In the genomic region with DNA sequence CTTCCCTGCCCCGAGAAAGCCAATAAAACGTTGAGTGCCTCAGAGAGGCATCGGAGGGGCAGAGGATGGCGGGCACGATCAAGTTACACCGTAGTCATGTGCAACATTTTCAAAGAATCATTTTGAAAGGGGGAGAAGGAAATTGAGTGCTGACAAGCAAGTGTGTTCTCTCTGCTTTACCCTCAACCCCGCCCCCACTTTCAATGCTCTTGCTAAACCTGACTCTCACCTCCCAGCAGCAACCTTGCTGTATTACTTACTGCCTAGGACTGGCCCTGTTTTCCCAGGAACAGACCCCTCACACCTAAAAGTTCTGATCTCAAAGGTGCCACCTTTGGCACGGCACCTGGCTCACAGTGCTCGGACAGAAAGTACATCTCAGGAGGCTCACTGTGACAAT, we compare ENCODE assay signal across 27 mouse cellular contexts.
DNase-seq lines count a peak whose midpoint lies in the region; ATAC-seq and TF ChIP-seq lines count a peak whose summit lies in the region.
"Had no signal": no experiment of that assay in that cellular context is flagged by ENCODE, and none has a peak within 500 bp of the region (broad histone marks: within the 10 kb centered on the region; RNA-seq: fewer than 3 reads in every experiment).

No protein-coding gene starts in this region.

- no peaks in the 10 kb centered on the region for H3K9me3 ChIP-seq in limb, embryonic 11.5 days (ENCODE audit: control insufficient read depth, low read length)
- no peaks in the 10 kb centered on the region for H3K9me3 ChIP-seq in limb, embryonic 10.5 days (replicated peaks)
- H3K9me3 ChIP-seq in embryonic facial prominence, embryonic 10.5 days, result no peaks in the 10 kb centered on the region
- H3K9me3 ChIP-seq: embryonic facial prominence, embryonic 13.5 days; hindbrain, embryonic 10.5 days; hindbrain, embryonic 15.5 days; limb, embryonic 12.5 days; lung, embryonic 15.5 days; midbrain, embryonic 10.5 days; neural tube, embryonic 12.5 days had no signal

- H3K4me1 ChIP-seq in limb, embryonic 11.5 days (ENCODE audit: control insufficient read depth, insufficient read depth, low read length), result peaks cover 10% of the 10 kb centered on the region
- peaks cover 22% of the 10 kb centered on the region for H3K4me1 ChIP-seq in limb, embryonic 10.5 days
- H3K4me1 ChIP-seq in embryonic facial prominence, embryonic 10.5 days, result peaks cover 23% of the 10 kb centered on the region
- H3K4me1 ChIP-seq: hindbrain, embryonic 15.5 days; midbrain, embryonic 10.5 days had no signal

- 40% methylated on average over 9 of the region's 9 CpGs for WGBS in limb, embryonic 11.5 days
- WGBS in limb, embryonic 10.5 days, result 45% methylated on average over 9 of the region's 9 CpGs
- WGBS in embryonic facial prominence, embryonic 10.5 days, result 73% methylated on average over 9 of the region's 9 CpGs

- ATAC-seq in limb, embryonic 11.5 days (ENCODE audit: insufficient number of reproducible peaks, low FRiP score, low TSS enrichment, low read depth), result peak; percentile 44; the same call in 1 of the 2 replicates
- no peak for ATAC-seq in erythroblast, adult 5-6 weeks (replicated peaks; ENCODE audit: low FRiP score, poor library complexity, severe bottlenecking)
- ATAC-seq: activated CD4-positive, CD25-positive, alpha-beta regulatory T cell, adult 4 months; forebrain, embryonic 16.5 days; midbrain, embryonic 16.5 days had no signal

- intact Hi-C loops in gastrocnemius, adult 2 months (cut with DNase I), result no loop called here
- intact Hi-C loops in gastrocnemius, postnatal 14 days (cut with DNase I; ENCODE audit: low total_unique reads), result no loop called here

- no peak overlapping the region for H3K4me3 ChIP-seq in gastrocnemius, adult 2 months
- H3K4me3 ChIP-seq in limb, embryonic 11.5 days (ENCODE audit: low read depth, low read length), result no peak overlapping the region
- no peak overlapping the region for H3K4me3 ChIP-seq in limb, embryonic 10.5 days
- no peak overlapping the region for H3K4me3 ChIP-seq in embryonic facial prominence, embryonic 10.5 days
- H3K4me3 ChIP-seq: embryonic facial prominence, embryonic 13.5 days; erythroblast, embryonic 14.5 days; hindbrain, embryonic 10.5 days; hindbrain, embryonic 15.5 days; limb, embryonic 12.5 days; lung, embryonic 15.5 days; midbrain, embryonic 10.5 days; neural tube, embryonic 12.5 days had no signal

- no peaks in the 10 kb centered on the region for H3K36me3 ChIP-seq in limb, embryonic 11.5 days (ENCODE audit: control insufficient read depth, insufficient read depth, low read length)
- H3K36me3 ChIP-seq in limb, embryonic 10.5 days, result no peaks in the 10 kb centered on the region
- H3K36me3 ChIP-seq in embryonic facial prominence, embryonic 10.5 days (replicated peaks), result no peaks in the 10 kb centered on the region
- H3K36me3 ChIP-seq: embryonic facial prominence, embryonic 13.5 days; hindbrain, embryonic 10.5 days; hindbrain, embryonic 15.5 days; limb, embryonic 12.5 days; lung, embryonic 15.5 days; midbrain, embryonic 10.5 days; neural tube, embryonic 12.5 days had no signal

- no peaks in the 10 kb centered on the region for H3K27me3 ChIP-seq in limb, embryonic 11.5 days (ENCODE audit: control insufficient read depth, insufficient read depth, low read length)
- H3K27me3 ChIP-seq in limb, embryonic 10.5 days (ENCODE audit: low read depth, poor library complexity, severe bottlenecking), result no peaks in the 10 kb centered on the region
- H3K27me3 ChIP-seq in embryonic facial prominence, embryonic 10.5 days (replicated peaks; ENCODE audit: low read depth, poor library complexity, severe bottlenecking), result no peaks in the 10 kb centered on the region
- H3K27me3 ChIP-seq: embryonic facial prominence, embryonic 13.5 days; hindbrain, embryonic 15.5 days; limb, embryonic 12.5 days; lung, embryonic 15.5 days; neural tube, embryonic 12.5 days had no signal

- DNase-seq in gastrocnemius, adult 2 months, result no peak
- DNase-seq in gastrocnemius, postnatal 14 days, result no peak
- no peak for DNase-seq in limb, embryonic 11.5 days (ENCODE audit: low spot score)
- DNase-seq in limb, embryonic 10.5 days (ENCODE audit: low spot score), result no peak
- DNase-seq in induced T-regulatory cell, adult 2 months (ENCODE audit: low read depth), result peak; percentile 73
- peak; percentile 32 to 52 for DNase-seq in thymus, postnatal 36 days
- DNase-seq in embryonic facial prominence, embryonic 10.5 days (ENCODE audit: low spot score), result no peak
- DNase-seq: adrenal gland, adult 2 months; cerebellum, adult 9-10 months; embryo, embryonic 11 days; gastrocnemius, postnatal 10 days; heart, postnatal 14 days; kidney, postnatal 4 days; right cerebral cortex, adult 18-20 months had no signal

- no peak overlapping the region for H3K9ac ChIP-seq in limb, embryonic 11.5 days (ENCODE audit: low read length)
- H3K9ac ChIP-seq: embryonic facial prominence, embryonic 13.5 days; hindbrain, embryonic 15.5 days; limb, embryonic 12.5 days; lung, embryonic 15.5 days; neural tube, embryonic 12.5 days had no signal

- TF ChIP-seq CTCF in gastrocnemius, adult 2 months (IDR thresholded peaks at IDR 0.05), result no peak

- H3K4me2 ChIP-seq in limb, embryonic 11.5 days (ENCODE audit: low read depth, severe bottlenecking), result no peak overlapping the region
- H3K4me2 ChIP-seq: embryonic facial prominence, embryonic 13.5 days; hindbrain, embryonic 15.5 days; limb, embryonic 12.5 days; liver, embryonic 11.5 days; lung, embryonic 15.5 days; neural tube, embryonic 12.5 days had no signal

- H3K27ac ChIP-seq in gastrocnemius, adult 2 months, result peak overlapping the region; percentile 68; the same call in 1 of the 2 replicates
- no peak overlapping the region for H3K27ac ChIP-seq in limb, embryonic 11.5 days (replicated peaks; ENCODE audit: low read depth, low read length)
- H3K27ac ChIP-seq in limb, embryonic 10.5 days, result no peak overlapping the region
- H3K27ac ChIP-seq in embryonic facial prominence, embryonic 10.5 days (replicated peaks), result no peak overlapping the region
- H3K27ac ChIP-seq: embryonic facial prominence, embryonic 13.5 days; hindbrain, embryonic 10.5 days; hindbrain, embryonic 15.5 days; limb, embryonic 12.5 days; lung, embryonic 15.5 days; midbrain, embryonic 10.5 days; neural tube, embryonic 12.5 days had no signal

Comparison
In these comparisons a context has a peak if more than half of its experiments do, and no peak if none do; other contexts are left out.
1. DNase-seq: peak in induced T-regulatory cell, adult 2 months (single experiment) and thymus, postnatal 36 days (2 of 2); none in gastrocnemius, adult 2 months (single experiment), gastrocnemius, postnatal 14 days (single experiment), limb, embryonic 11.5 days (single experiment), limb, embryonic 10.5 days (single experiment) and embryonic facial prominence, embryonic 10.5 days (single experiment).